Mouse (Mus musculus) thymus, adult 18-20 months (tissue): ENCODE measurements around the gene Ffar3.

Experiments used
- DNase-seq, 2 experiments: peaks; one replicate each; pipeline ENCODE4 v3.0.0; 2022; ENCODE audit warnings: mixed read lengths in 2 of 2

Gene Ffar3

DNA sequence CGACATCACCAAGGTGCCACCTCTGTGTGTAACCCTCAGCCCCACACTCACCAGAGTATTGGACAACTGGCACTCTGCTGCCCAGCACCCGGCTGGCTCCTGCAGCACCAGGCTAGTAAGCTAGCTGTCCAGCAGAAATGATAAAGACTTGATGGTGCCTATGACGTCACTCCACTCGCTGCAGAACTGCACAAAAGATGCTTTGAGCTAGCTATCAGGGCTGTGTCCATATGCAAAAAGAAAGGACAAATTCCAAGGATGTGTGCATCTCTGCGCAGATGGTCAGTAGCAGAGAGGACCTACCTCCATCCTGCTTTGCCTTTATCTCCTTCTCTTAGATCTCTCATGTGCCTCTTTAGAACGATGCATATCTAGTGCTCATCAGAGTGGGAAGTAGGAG is at the start of gene Ffar3:
Ffar3 (minus strand) TSS at position 101 of the 400 bp plus-strand sequence.
- DNase-seq = no peak

DNA sequence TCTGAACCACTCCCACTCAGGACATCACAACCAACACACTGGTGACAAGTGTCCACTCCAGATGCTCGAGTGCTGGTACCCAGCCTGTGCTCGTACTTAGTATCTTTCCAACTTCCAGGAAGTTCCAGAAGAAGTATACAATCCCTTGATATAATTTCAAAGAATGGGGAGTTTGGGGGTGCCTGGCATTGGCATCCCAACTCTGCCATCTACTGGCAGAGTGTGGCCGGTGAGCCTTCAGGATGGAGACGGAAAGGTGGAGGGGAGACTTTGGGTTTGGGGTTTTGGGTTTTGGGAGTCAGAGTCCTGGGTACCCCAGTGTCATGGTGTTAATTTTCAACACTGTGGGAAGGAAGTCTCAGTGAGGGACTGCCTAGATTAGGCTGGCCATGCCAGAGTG is 48.1 kb upstream of the Ffar3 start:
- no peak for DNase-seq

DNA sequence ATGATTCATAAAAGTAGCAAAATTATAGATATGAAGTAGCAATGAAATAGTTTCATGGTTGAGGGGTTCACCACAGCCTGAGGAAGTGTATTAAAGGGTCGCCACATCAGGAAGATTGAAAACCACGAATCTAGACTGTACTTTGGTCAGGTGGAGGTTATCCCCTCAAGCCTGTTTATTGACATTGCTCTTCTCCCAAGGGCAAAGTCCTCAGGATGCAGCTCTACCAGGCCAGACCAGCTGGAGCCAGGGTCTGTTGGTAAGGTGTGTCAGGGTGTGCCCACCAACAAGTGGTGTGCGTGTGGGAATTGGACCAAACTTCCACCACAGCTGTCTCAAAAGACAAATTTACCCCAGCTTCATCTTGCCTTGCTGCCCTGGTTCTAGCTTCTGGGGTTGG is 39.2 kb upstream of the Ffar3 start:
- no peak for DNase-seq

DNA sequence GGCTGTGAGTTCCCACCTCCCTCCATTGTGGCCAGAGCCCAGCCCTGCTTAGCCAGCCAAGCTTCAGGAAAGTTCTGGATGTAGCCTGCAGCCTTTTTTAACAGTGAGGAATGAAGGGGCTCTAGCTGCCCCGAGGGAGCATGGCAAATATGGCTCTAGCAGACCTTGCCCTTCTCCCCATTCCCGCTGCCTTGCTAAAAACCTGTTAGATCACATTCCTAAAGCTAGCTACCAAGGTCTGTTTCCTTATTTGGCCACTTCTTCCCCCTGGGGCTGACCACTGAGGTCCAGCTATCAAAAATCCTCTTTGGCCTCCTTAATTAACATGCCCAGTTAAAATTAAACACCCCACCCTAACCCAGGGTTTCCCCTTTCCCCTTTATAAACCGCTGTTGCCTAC is 36.5 kb upstream of the Ffar3 start:
- DNase-seq = no peak

DNA sequence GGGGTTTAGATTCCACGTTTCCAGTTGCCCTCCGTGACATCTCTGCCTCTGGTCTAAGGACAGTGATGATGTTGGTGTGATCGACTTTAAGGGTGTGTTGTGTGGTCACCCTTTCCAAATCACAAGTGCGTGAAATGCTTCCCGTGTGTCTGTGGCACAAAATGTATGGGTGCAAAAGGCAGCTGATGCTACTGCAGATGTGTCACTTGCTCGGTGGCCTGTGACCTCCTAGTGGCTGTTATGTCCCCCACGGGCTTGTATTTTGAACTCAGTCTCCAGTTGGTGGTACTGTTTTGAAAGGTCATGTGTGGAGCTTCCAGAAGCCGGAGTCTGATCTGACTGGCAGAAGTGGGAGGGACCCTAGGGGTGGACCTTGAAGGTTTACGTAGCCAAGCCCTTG is 35.8 kb upstream of the Ffar3 start:
- DNase-seq = no peak

DNA sequence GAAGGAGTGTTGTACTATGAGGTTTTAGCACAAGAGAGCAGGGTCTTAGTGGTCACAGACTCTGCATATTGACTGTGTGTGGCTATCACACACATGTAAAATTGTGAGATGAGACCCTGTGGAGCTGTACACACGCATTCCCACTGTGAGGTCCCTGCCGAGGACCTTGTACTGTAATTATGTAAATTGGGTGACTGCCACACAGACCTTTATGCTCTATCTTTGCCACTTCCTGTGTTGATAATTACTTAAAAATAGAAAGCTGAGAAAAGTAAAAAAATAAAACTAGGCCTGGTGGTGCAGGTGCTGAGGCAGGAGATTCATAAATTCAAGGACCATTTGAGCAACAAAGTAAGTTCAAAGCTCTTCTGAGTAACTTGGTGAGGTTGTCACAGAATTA is 34.7 kb upstream of the Ffar3 start:
- DNase-seq = no peak

DNA sequence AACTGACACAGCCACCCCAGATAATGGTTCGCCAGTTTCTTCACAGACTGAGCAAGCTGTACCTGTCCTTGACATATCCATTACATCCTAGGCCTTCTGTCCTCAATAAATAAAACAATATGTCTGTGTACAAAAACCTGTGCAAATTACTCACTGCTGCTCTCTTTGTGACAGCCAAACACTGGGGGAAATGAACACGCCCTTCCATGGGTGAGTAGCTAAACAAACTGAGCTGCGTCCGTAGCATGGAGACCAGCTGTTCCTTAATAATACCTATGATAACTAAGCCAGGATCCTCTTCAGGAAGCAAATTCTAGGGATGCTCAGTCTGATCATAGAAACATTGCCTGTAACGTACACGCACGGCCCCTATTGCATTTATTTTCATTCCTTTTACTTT is 32.8 kb upstream of the Ffar3 start:
- DNase-seq = no peak

DNA sequence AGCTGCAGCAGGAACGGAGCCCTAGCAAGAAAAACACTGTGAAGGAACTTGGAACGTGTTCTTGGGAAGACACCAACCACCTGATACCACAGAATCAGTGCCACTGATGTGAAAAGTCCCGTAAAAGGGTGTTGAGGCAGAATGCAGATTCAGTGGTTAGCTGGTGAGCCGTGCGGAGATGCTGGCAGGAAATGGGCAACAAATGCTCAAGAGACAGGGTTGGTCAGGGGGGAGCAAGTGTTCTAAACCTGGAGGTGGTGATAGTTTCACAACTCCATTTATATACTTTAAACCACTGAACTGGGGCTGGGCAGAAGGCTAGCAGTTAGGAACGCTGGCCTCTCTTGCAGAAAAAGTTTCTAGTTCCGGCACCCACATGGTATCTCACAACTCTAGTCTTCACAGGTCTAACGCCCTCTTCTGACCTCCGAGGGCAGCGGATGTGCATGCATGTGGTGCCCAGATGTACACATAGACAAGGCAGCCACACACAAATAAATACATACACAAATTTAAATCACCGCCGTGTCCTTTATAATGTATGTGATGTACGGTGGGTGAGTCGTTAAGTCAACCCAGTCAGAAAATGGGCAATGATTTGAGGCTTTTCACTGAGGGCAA is 31.7 kb upstream of the Ffar3 start:
- DNase-seq = peak in 1 of 2 experiments; percentile 27

DNA sequence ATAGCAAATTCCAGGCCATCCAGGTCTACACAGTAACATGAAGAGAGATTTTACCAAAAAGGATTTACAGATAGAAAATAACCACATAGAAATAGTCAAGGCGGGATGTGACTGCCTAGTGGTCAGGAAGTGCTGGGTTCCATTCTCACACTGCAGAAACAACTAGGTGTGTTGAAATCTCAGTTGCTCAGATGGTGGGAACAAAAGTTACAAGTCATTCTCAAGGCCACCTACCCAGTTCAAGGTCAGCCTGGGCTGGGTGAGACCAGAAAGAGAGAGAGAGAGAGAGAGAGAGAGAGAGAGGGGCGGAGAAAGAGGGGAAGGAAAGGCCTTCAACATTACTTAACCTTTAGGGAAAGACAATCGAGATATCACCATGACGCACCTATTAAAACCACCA is 30.9 kb upstream of the Ffar3 start:
- no peak for DNase-seq

DNA sequence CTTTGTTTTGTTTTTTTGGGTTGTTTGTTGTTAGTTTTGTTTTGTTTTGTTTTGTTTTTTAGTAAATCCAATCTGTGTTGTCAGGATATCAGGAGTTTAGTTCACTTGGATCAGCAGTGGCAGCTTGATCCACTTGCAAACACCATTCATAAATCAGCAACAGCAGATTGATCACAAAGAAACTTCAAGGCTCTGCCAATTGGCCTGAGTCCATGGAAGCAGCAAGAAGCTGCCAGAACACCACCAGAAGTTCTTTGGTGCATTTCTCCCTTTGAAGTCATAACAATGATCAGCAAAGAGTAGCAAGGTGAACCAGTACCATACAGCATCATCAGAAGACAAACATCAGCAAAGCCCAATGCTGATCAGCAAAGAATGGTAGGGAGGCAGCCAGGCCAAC is 28.1 kb upstream of the Ffar3 start:
- DNase-seq = no peak

DNA sequence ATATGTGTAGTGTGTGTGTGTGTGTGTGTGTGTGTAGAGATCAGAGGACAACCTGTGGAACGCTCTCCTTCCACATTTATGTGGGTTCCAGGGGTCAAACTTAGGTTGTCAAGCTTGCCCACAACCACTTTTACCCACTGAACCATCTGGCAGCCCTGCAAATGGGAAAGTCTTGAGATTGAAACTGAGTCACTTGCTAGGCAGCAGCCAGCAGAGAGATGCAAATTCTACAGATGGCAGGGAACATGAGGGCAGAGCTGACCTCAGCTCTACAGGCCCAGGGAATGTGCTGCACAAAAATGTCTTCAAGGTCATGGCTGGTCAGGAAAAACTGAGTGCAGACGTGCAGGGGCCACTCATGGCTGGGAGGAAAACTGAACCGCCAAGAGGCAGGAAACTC is 25.4 kb upstream of the Ffar3 start:
- no peak for DNase-seq

DNA sequence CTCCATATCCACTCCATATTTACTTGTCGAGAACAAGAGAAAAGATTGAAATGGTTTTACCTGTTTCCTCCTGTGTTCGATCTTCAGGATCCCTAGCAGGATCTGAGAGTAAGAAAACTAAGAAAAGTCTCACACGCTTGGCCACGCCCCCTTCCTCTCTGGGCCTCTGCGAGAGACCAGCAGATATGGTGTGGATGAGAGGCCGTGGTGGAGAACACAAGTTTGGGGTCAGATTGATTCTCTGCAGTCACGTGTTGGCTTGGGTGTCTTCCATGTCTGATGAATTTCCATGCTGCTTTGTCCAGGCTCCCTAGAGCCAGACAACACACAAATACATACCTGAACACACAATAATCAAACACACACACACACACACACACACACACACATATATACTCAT is 24.2 kb upstream of the Ffar3 start, which contains the start of gene Cd22:
Cd22 (minus strand) TSS at position 167 of the 400 bp plus-strand sequence.
- no peak for DNase-seq

DNA sequence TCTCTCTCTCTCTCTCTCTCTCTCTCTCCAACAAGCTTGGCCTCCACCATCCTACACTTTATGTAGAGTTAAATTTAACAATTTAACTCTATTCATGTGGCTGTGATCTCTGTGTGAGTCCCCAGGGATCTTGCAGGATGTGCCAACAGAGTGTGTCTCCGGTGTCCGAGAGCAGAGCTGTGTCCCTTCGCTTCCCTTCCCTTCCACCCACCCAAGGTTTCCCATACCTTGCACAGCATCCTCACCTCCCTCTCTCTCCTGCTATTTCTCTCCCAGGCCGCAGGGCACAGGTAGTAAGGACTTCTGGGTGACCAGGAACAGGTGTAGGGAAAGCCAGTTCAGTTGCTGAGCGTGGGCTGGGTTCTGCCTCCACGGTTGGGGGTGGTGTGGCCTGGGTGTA is 23.0 kb upstream of the Ffar3 start:
- DNase-seq = no peak

DNA sequence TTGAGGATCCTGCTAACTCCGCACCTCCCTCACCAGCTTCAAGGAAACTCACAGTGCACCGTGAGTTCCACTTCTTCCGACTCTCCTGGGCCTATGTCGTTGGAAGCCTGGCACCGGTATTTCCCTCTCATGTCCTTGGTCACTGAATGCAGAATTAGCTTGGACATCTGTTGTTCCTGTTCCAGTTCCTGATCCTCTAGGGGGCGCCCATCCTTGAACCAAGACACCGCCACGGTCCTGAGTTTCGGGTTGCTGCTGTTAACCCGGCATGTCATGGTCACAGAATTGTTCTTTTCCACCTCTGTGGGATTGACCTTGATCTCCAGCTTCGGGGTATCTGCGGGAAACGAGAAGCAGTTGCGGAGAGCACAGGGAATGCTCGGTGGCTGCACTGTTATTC is 17.1 kb upstream of the Ffar3 start:
- DNase-seq = peak; percentile 23 to 27

DNA sequence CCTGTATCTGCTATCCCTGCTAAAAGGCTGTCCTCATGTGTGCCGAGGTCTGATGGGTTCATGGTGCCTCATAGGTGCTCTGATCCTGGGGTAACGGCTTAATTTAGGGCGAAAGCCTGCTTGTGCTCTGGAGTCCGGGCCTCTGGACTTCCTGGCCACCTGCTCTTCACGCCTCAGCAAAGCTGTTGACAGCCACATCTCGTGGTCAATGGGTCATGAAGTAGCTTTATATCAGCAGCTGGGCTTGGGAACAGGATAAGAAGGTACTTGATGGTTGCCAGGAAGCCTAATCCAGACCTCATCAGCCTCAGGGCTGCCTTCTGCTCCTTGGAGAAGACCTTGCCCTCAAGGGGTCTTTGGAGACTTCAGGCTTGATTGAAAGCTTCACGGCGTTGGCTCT is 7.4 kb upstream of the Ffar3 start:
- DNase-seq = no peak

DNA sequence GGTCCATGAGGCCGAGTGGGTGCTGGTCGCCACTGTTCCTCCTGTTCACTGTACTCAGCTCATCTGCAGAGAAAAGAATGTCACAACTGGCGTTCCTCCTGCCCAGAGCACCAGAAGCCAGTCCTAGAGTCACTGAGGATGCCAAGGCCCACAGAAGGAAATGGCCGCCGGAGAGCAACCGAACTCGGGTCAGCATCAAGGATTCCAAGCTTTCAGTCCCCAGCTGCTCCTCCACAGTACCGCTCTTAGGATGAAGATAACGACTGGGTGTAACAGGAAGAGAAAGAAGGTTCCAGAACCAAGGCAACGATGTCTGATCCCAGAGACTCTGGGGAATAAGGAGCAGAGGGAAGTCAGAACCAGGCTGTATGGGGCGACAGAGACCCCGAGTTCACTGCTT is 5.5 kb upstream of the Ffar3 start, which contains the start of gene Ffar1:
Ffar1 (minus strand) TSS at position 101 of the 400 bp plus-strand sequence.
- DNase-seq = no peak

DNA sequence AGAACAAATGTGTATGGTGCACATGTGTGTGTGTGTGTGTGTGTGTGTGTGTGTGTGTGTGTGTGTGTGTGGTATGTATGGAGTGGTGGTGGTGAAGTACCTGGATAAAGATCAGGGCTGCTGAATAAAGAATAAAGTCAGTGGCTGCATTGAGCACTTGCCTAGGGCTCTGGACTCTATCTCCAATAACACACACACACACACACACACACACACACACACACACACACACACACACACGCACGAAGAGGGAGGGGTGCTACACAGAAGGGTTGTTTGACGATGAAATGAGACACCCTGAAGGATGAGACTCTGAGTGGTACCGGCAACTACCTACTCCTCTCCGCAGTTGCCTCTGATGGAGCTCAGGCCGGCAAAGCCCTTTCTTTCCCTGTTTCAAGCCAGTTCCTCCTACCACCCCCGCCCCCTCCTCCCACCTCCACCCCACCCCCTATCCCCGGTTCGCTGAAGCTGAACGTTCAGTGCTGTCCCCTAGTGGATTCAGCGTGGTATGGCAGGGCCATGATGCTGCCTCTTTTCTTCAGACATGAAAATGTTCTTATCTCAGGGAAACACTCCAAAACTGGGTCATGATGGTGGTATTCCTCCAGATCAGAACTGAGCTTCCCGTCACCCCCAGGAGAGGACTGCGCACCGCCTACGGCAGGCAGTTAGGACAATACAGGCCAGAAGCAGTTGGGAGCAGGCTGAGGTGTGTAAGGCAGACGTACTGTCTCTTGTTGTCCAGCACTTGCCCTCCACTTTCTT is 3.8 kb upstream of the Ffar3 start:
- DNase-seq = peak; percentile 13 to 25

DNA sequence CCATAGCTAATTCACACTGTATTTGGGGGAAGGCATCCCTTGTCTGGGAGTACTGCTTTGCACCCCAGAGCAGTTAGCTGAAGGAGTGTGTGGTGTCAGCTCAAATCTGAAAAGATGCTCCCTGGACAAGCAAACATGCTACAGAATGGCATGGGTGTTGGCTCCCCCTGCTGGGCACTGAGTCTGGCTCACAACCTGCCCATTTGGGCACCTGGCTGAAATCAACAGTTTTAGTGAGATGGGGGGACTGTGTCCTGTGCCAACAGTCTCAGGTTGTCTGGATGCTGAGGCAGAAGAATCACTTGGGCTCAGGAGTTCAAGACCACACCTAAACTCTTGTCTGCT is 3.3 kb upstream of the Ffar3 start:
- DNase-seq = peak; percentile 16 to 38

DNA sequence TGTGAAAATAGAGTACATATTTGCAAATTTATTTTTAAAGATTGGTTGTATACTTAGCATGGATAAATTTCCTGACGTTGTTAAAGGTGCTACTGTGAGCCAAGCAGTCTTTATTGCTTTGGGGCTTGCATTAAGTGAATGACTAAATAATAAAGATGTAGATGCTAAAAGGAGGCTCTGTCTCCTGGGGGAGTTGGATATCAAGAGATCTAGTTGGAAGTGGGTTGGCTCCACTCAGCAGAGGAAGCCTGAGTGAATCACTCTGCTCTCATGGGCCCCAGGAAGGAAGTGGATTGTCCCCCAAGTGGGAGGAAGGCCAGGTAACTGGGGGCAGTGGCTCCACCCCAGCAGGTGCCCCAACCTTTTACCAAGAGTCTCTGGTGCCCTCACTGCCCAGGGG is 1.8 kb upstream of the Ffar3 start:
- no peak for DNase-seq

DNA sequence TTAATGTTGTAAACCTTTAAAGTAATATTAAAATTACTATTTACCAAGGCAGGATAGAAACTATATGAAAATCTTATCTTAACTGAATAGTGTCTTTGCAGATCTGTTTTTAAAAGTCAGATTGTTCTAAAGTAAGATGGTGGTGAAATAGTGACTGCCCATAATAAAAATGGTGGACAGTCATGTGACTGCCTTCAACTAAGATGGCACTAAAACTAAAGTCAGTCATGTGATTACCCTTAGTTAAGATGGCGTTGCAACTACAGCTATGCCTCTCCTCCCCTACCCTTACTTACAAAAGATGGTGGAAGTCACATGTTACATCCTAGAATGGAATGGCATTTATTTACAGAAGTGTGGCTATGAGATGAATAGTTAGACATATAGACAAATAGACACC is 4.6 kb downstream of the Ffar3 start:
- DNase-seq = no peak

DNA sequence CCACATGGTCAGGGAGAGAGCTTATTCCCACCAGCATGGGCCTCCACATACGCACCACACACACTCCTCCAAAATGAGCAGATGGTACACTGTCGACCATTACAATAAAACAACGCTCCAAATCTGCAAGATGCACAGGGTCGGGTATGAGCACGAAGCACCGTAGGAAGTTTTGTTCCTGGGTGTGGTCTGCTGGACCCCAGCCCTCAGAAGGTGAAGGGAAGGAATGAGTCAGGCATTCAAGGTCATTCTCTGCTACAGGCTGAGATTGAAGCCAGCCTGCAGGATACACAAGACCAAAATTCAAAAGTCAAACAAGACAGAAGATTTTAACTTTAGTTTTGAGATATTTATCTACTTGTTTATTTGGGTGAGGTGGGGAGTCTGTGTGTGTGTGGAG is 8.0 kb downstream of the Ffar3 start:
- no peak for DNase-seq

DNA sequence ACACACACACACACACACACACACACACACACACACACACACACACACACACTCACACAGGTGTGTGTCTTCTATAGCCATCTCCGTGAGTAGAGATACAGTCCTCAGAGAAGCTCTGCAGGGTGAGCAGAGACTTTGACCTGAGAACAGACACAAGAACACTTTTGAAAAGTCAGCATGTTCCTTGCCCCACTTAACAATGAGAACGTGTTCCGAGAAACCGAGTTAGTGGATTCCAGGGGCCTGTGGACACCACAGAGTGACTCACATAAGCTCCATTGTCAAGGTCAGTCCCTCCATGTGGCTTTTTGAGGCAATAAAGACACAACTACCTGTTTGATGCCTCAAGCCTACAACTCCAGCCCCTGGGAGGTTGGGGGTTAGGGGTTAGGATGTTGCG is 8.6 kb downstream of the Ffar3 start:
- no peak for DNase-seq

DNA sequence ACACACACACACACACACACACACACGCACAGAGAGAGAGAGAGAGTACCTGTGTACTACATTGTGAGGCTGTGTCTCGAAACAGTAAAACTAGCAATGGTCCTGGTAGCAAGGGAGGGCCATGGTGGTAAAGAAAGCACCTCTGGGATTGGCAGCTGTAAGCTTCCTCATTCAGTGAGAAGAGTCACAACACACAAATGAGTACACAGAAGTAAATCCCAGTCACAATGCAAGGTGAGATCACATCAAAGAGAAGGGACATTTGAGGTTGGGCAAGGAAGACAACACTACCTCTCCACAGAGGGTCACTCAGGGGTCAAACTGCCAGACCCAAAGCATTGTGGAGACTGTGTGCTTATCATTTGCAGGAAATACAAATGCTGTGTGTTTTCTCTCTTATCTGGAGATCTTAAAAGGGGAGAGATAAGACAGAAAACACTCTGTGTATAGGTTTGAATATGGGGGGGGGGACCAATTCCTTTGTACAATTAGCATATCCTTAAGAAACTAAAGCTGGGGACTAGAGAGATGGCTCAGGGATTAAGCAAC is 9.4 kb downstream of the Ffar3 start:
- DNase-seq = no peak

DNA sequence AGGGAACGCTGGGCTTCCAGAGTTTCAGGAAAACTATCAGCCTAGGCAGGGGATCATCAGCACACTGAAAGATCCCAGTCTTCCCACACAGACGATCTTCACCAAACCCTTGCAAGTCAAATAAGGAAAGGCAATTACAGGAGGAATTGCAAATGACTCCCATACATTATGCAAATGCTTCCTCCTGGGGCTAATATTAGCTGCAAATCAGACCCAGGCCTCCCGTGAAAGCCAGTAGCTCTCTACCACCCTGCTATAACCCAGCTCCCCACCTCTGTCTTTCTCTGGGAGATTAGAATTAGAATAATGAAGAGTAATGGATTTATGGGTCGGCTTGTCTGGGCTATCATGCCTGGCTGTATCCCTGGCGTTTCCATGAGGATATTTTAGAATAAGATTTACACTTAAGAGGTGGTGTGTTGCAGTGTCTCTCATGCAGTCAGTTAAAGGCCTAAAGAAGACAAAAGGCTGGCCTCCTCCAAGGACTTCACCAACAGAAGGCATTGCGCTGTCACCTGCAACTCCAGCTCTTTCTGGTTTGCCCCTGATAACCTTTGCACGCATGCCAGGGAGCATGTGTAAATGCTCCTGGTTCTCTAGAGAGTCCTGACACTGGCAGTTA is 11.2 kb downstream of the Ffar3 start:
- no peak for DNase-seq
